7 mouse cellular contexts compared by ENCODE assay signal in the genomic region with DNA sequence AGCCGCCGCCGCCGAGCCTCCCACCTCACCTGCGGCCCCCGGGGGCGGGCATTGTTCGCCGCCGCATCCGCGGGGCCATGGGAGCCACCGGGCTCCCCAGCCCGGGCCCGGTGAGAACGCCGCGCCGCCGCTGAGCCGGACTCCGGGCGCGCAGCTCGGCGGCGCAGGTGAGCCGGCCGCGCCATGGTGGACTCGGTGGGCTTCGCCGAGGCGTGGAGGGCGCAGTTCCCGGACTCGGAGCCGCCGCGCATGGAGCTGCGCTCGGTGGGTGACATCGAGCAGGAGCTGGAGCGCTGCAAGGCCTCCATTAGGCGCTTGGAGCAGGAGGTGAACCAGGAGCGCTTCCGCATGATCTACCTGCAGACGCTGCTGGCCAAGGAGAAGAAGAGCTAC. TPM values are rescaled to one million over a fixed set of nuclear protein-coding genes. Genes with fewer than 3 reads are reported as not detected.
DNase-seq lines count a peak whose midpoint lies in the region; ATAC-seq lines count a peak whose summit lies in the region.

No protein-coding gene starts in this region.

- H3K4me1 ChIP-seq in lung, embryonic 15.5 days = peaks cover 62% of the 10 kb centered on the region
- H3K4me1 ChIP-seq in embryonic facial prominence, embryonic 14.5 days (ENCODE audit: control insufficient read depth, insufficient read depth, low read length) = peaks cover 34% of the 10 kb centered on the region
- H3K4me1 ChIP-seq in intestine, embryonic 16.5 days (ENCODE audit: control insufficient read depth, insufficient read depth, low read length) = peaks cover 36% of the 10 kb centered on the region
- H3K4me1 ChIP-seq in midbrain, embryonic 16.5 days (ENCODE audit: control insufficient read depth, insufficient read depth, low read length) = peaks cover 57% of the 10 kb centered on the region

- DNase-seq in lung, postnatal 10 days = no peak
- peak; percentile 40 for DNase-seq in adrenal gland, postnatal 14 days
- peak; percentile 35 for DNase-seq in embryonic facial prominence, embryonic 14.5 days (ENCODE audit: low spot score)
- peak; percentile 23 for DNase-seq in urinary bladder, postnatal 25 days (ENCODE audit: low spot score)

- H3K27me3 ChIP-seq in lung, embryonic 15.5 days = no peaks in the 10 kb centered on the region
- H3K27me3 ChIP-seq in embryonic facial prominence, embryonic 14.5 days (replicated peaks; ENCODE audit: control insufficient read depth, insufficient read depth, low read length) = no peaks in the 10 kb centered on the region
- no peaks in the 10 kb centered on the region for H3K27me3 ChIP-seq in intestine, embryonic 16.5 days (replicated peaks; ENCODE audit: control insufficient read depth, insufficient read depth, low read length)
- no peaks in the 10 kb centered on the region for H3K27me3 ChIP-seq in midbrain, embryonic 16.5 days (ENCODE audit: control insufficient read depth, insufficient read depth, low read depth, low read length)

- no peaks in the 10 kb centered on the region for H3K36me3 ChIP-seq in lung, embryonic 15.5 days
- H3K36me3 ChIP-seq in embryonic facial prominence, embryonic 14.5 days (ENCODE audit: control insufficient read depth, insufficient read depth, low read length) = 0 out of 2 replicates have a peak, but pooled peaks cover 6% of the 10 kb centered on the region
- H3K36me3 ChIP-seq in intestine, embryonic 16.5 days (ENCODE audit: control insufficient read depth, insufficient read depth, low read length) = no peaks in the 10 kb centered on the region
- no peaks in the 10 kb centered on the region for H3K36me3 ChIP-seq in midbrain, embryonic 16.5 days (ENCODE audit: control insufficient read depth, insufficient read depth, low read length)

- peak overlapping the region; percentile 70 for H3K9ac ChIP-seq in lung, embryonic 15.5 days
- peak overlapping the region; percentile 82 for H3K9ac ChIP-seq in embryonic facial prominence, embryonic 14.5 days (ENCODE audit: low read depth, low read length)
- H3K9ac ChIP-seq in intestine, embryonic 16.5 days (ENCODE audit: low read depth, low read length) = peak overlapping the region; percentile 81
- H3K9ac ChIP-seq in midbrain, embryonic 16.5 days (ENCODE audit: low read depth, low read length) = peak overlapping the region; percentile 96

- peak; percentile 5; the same call in 1 of the 2 replicates for ATAC-seq in lung, embryonic 15.5 days (ENCODE audit: borderline replicate concordance, extremely low read depth, low FRiP score, low TSS enrichment)
- peak; percentile 35 for ATAC-seq in embryonic facial prominence, embryonic 14.5 days (ENCODE audit: low read depth)
- ATAC-seq in intestine, embryonic 16.5 days = peak; percentile 21; the same call in 1 of the 2 replicates
- no peak; the same call in none of the 2 replicates for ATAC-seq in midbrain, embryonic 16.5 days

- no peaks in the 10 kb centered on the region for H3K9me3 ChIP-seq in lung, embryonic 15.5 days
- no peaks in the 10 kb centered on the region for H3K9me3 ChIP-seq in embryonic facial prominence, embryonic 14.5 days (ENCODE audit: control insufficient read depth, low read length)
- no peaks in the 10 kb centered on the region for H3K9me3 ChIP-seq in intestine, embryonic 16.5 days (ENCODE audit: control insufficient read depth, low read length)
- no peaks in the 10 kb centered on the region for H3K9me3 ChIP-seq in midbrain, embryonic 16.5 days (replicated peaks; ENCODE audit: control insufficient read depth, low read length, poor library complexity, severe bottlenecking)

- H3K4me2 ChIP-seq in lung, embryonic 15.5 days = peak overlapping the region; percentile 89
- H3K4me2 ChIP-seq in embryonic facial prominence, embryonic 14.5 days (ENCODE audit: low read depth, low read length) = peak overlapping the region; percentile 90
- H3K4me2 ChIP-seq in intestine, embryonic 16.5 days (ENCODE audit: low read depth, low read length) = peak overlapping the region; percentile 90
- H3K4me2 ChIP-seq in midbrain, embryonic 16.5 days (ENCODE audit: low read length) = peak overlapping the region; percentile 94

- H3K27ac ChIP-seq in lung, embryonic 15.5 days = peak overlapping the region; percentile 43
- peak overlapping the region; percentile 58; the same call in 1 of the 2 replicates for H3K27ac ChIP-seq in embryonic facial prominence, embryonic 14.5 days (replicated peaks; ENCODE audit: low read depth, low read length)
- peak overlapping the region; percentile 41 for H3K27ac ChIP-seq in intestine, embryonic 16.5 days (ENCODE audit: low read length)
- H3K27ac ChIP-seq in midbrain, embryonic 16.5 days (ENCODE audit: low read length) = peak overlapping the region; percentile 93

- peak overlapping the region; percentile 88 for H3K4me3 ChIP-seq in lung, embryonic 15.5 days
- H3K4me3 ChIP-seq in embryonic facial prominence, embryonic 14.5 days (ENCODE audit: low read depth, low read length) = peak overlapping the region; percentile 86
- peak overlapping the region; percentile 89 for H3K4me3 ChIP-seq in intestine, embryonic 16.5 days (ENCODE audit: low read length)
- H3K4me3 ChIP-seq in midbrain, embryonic 16.5 days (ENCODE audit: low read depth, low read length) = peak overlapping the region; percentile 85

- WGBS in lung, embryonic 15.5 days = under 1% methylated on average over 35 of the region's 48 CpGs
- 0% methylated on average over 16 of the region's 48 CpGs for WGBS in embryonic facial prominence, embryonic 14.5 days
- 0% methylated on average over 43 of the region's 48 CpGs for WGBS in intestine, embryonic 16.5 days
- WGBS in midbrain, embryonic 16.5 days = under 1% methylated on average over 41 of the region's 48 CpGs

RNA-seq across cellular contexts. Expression of a gene that starts 0.4 kb away (rescaled TPM):
- polyA plus RNA-seq in lung, embryonic 15.5 days (2015; fragmentation: Nextera tagmentation; extraction: Ambion mirVana) = 8.6 and 8.9 TPM in 2 replicates
- 26.3 and 27.1 TPM in 2 replicates for total RNA-seq in adrenal gland, postnatal 14 days (2021)
- 6.7 and 8.1 TPM in 2 replicates for polyA plus RNA-seq in embryonic facial prominence, embryonic 14.5 days (2014; fragmentation: Nextera tagmentation; extraction: Ambion mirVana)
- polyA plus RNA-seq in intestine, embryonic 16.5 days (2015; fragmentation: Nextera tagmentation; extraction: Ambion mirVana) = 18.5 and 20.1 TPM in 2 replicates
- polyA plus RNA-seq in midbrain, embryonic 16.5 days (2015; fragmentation: Nextera tagmentation; extraction: Ambion mirVana) = 12.4 and 13.8 TPM in 2 replicates

RNA-seq across cellular contexts. Expression of a gene that starts 24.0 kb away (rescaled TPM):
- polyA plus RNA-seq in lung, embryonic 15.5 days (2015; fragmentation: Nextera tagmentation; extraction: Ambion mirVana) = 11.0 and 13.1 TPM in 2 replicates
- 9.7 and 13.7 TPM in 2 replicates for total RNA-seq in adrenal gland, postnatal 14 days (2021)
- 6.7 and 8.7 TPM in 2 replicates for polyA plus RNA-seq in embryonic facial prominence, embryonic 14.5 days (2014; fragmentation: Nextera tagmentation; extraction: Ambion mirVana)
- 5.2 and 5.5 TPM in 2 replicates for polyA plus RNA-seq in intestine, embryonic 16.5 days (2015; fragmentation: Nextera tagmentation; extraction: Ambion mirVana)
- 22.7 and 23.9 TPM in 2 replicates for polyA plus RNA-seq in midbrain, embryonic 16.5 days (2015; fragmentation: Nextera tagmentation; extraction: Ambion mirVana)

RNA-seq across cellular contexts. Expression of a gene that starts 28.5 kb away (rescaled TPM):
- polyA plus RNA-seq in lung, embryonic 15.5 days (2015; fragmentation: Nextera tagmentation; extraction: Ambion mirVana) = 0.96 and 2.1 TPM in 2 replicates
- total RNA-seq in adrenal gland, postnatal 14 days (2021) = 0.52 and 0.53 TPM in 2 replicates
- polyA plus RNA-seq in embryonic facial prominence, embryonic 14.5 days (2014; fragmentation: Nextera tagmentation; extraction: Ambion mirVana) = 0.39 and 2.4 TPM in 2 replicates
- polyA plus RNA-seq in intestine, embryonic 16.5 days (2015; fragmentation: Nextera tagmentation; extraction: Ambion mirVana) = not detected in 2 replicates
- 0.55 and 0.62 TPM in 2 replicates for polyA plus RNA-seq in midbrain, embryonic 16.5 days (2015; fragmentation: Nextera tagmentation; extraction: Ambion mirVana)

Comparison
In these comparisons a context has a peak if more than half of its experiments do, and no peak if none do; other contexts are left out.
1. H3K27ac ChIP-seq: peak in every context shown above with its lines; median percentile 93 in midbrain, embryonic 16.5 days; 58 in embryonic facial prominence, embryonic 14.5 days; 43 in lung, embryonic 15.5 days; 41 in intestine, embryonic 16.5 days.